Mouse (Mus musculus): ENCODE results near the gene H2-Eb1.

DNA sequence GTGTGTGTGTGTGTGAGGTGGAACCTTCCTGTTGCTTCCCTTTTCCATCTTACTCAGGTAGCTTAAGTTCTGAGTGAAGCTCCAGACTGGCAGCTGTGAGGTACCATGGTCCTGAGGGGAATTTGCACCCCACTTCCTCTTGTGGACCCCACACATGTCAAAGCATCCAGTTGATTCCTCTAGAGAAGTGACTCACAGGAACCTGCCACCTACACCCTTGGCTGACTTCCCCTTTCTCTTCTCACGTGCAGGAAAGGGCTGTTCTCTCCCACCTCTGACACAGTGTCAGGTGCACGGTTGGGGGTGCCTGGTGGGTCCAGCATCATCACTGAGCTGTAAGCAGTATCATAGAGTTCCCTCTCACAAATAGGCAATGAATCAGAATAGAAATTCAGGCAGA is 12.1 kb upstream of the H2-Eb1 start:
- TF ChIP-seq CTCF (IDR thresholded peaks at IDR 0.05; ENCODE audit: borderline replicate concordance, insufficient read depth, low read length) (no peak), POLR2A (IDR thresholded peaks at IDR 0.05; ENCODE audit: low read depth, low read length) (no peak)

Data from embryonic fibroblast, embryonic 13.5 days (primary cell).